Mouse (Mus musculus) myocyte (in vitro differentiated cells): ENCODE data around the gene Dab1.

Experiments used
- CEBPB ChIP-seq: IDR thresholded peaks from 2 replicates; pipeline ENCODE4 v1.6.1; 2011; ENCODE audit warnings: mild to moderate bottlenecking, moderate library complexity; ENCODE audit not compliant: poor library complexity, insufficient read depth, severe bottlenecking
- E2F4 ChIP-seq: IDR thresholded peaks from one replicate; pipeline ENCODE4 v1.6.1; 2011; ENCODE audit warnings: mild to moderate bottlenecking, control low read depth, moderate library complexity; ENCODE audit not compliant: insufficient read depth
- MAX ChIP-seq: IDR thresholded peaks from one replicate; pipeline ENCODE4 v1.6.1; 2011; ENCODE audit warnings: low read depth, mild to moderate bottlenecking, control low read depth
- MYOD1 ChIP-seq, 3 experiments: IDR thresholded peaks; one replicate each; pipeline ENCODE4 v1.6.1; 2011; ENCODE audit warnings: control low read depth in 2 of 3, low read depth in 2 of 3, mild to moderate bottlenecking in 2 of 3, moderate library complexity in 1 of 3; ENCODE audit not compliant: insufficient read length in 2 of 3, control insufficient read depth in 1 of 3
- MYOG ChIP-seq, 3 experiments: IDR thresholded peaks; one replicate each; pipeline ENCODE4 v1.6.1; 2011; ENCODE audit warnings: control low read depth in 2 of 3, low read depth in 2 of 3, mild to moderate bottlenecking in 2 of 3; ENCODE audit not compliant: insufficient read length in 2 of 3, control insufficient read depth in 1 of 3, insufficient read depth in 1 of 3
- POLR2A ChIP-seq: IDR thresholded peaks from one replicate; pipeline ENCODE4 v1.6.1; 2011; ENCODE audit warnings: low read depth, mild to moderate bottlenecking, control low read depth, moderate library complexity; ENCODE audit not compliant: insufficient read length
- POLR2AphosphoS2 ChIP-seq: IDR thresholded peaks from one replicate; pipeline ENCODE4 v1.6.1; 2011; ENCODE audit warnings: low read depth, control low read depth; ENCODE audit not compliant: insufficient read length
- REST ChIP-seq: IDR thresholded peaks from one replicate; pipeline ENCODE4 v1.6.1; 2011; ENCODE audit warnings: mild to moderate bottlenecking, control low read depth, moderate library complexity; ENCODE audit not compliant: insufficient read depth, insufficient read length
- SRF ChIP-seq: IDR thresholded peaks from one replicate; pipeline ENCODE4 v1.6.1; 2011; ENCODE audit warnings: low read depth; ENCODE audit not compliant: control insufficient read depth, insufficient read length
- TCF12 ChIP-seq: IDR thresholded peaks from one replicate; pipeline ENCODE4 v1.6.1; 2011; ENCODE audit warnings: mild to moderate bottlenecking, control low read depth; ENCODE audit not compliant: poor library complexity, insufficient read depth, severe bottlenecking
- TCF3 ChIP-seq: IDR thresholded peaks from one replicate; pipeline ENCODE4 v1.6.1; 2011; ENCODE audit warnings: low read depth, control low read depth; ENCODE audit not compliant: insufficient read length
- USF1 ChIP-seq: IDR thresholded peaks from one replicate; pipeline ENCODE4 v1.6.1; 2011; ENCODE audit warnings: low read depth, mild to moderate bottlenecking, control low read depth, moderate library complexity

DNA sequence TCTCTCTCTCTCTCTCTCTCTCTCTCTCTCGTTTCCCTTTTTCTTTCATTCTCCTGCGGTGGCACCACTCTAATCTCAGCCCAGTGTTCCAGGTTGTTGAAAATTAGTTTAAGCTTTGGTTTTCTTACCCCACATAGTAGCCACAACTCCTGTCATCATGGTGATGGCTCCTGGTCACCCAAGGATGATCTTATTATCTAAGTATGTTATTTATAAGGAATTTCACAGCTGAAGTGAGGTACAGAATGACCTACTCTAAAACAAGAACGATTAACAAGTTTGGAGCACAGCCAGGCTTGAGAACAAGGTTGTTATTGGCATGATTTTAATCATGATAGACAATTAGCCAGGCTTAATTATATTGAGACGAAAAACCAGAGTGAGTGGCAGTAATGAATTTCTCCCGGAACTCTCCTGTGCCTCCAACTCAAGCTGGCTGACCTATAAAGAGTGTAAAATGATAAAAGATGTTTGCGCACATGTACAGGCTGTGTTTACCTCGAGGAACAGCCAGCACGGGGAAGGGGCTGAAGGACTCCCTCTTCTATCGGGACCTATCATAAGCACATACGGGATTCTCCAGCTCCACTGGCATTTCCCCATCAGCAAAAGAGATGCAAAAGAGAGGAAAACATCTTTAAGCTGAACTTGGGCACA is 684.0 kb downstream of the Dab1 start:
- TF ChIP-seq TCF12 (no peak), MAX (no peak), E2F4 (no peak), USF1 (no peak), MYOD1 (IDR thresholded peaks at IDR 0.05; ENCODE audit: control insufficient read depth in 1 of 3, insufficient read length in 2 of 3, low read depth in 2 of 3) (no peak), MYOG (IDR thresholded peaks at IDR 0.05; ENCODE audit: control insufficient read depth in 1 of 3, insufficient read depth in 1 of 3, insufficient read length in 2 of 3, low read depth in 2 of 3) (no peak), POLR2AphosphoS2 (no peak), TCF3 (no peak), POLR2A (no peak), REST (no peak), SRF (no peak), CEBPB (no peak)
